Mouse (Mus musculus) cerebellum, postnatal 25 days (tissue): Measurements from ENCODE around the gene Galp.
"Not testable (repeated sequence)": the region's sequence is repeated elsewhere in the genome, so short reads cannot be mapped to it uniquely, and the experiment has no call there.

Source experiments
- DNase-seq, 2 experiments: peaks; one replicate each; pipeline ENCODE4 v3.0.0; 2021; ENCODE audit warnings: mixed read lengths in 2 of 2

The Galp gene

DNA sequence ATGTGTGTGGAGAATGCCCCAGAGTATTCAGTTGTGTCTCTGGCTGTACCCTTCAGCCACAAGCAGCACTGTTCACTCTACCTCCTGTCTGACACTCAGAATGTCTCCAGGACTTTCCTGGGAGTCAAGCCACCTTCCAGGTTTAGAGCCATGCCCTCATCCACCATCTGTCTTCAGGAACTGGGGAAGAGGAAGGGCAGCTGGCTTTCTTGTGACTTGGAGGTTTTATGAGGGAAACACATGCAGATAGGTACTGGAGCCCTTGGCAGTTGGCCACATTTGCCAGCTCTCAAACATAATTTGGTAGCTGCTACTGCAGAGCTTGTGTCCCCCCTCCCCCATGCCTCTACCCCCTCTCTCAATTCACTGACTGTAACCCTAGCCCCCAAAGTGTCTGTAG, 17.9 kb upstream of the Galp start:
- DNase-seq, result peak; percentile 65 to 80

DNA sequence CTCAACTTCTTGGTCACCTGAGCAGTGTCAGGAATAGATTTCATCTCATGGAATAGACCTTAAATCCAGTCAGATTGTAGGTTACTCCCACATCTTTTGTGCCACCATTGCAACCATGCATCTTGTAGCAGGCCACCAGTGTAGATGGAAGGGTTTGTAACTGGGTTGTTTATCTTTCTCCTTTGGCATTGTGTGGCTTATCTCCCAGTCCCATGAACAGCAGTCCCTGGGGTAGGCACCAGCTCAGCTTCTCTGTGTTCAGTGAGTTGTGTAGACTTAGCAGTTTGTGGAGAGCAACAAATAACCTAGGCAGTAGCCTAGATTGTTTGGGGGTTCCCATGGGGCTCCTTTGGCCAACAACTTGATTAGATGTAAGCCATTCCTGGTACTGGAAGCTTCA, 14.0 kb upstream of the Galp start:
- no peak for DNase-seq

DNA sequence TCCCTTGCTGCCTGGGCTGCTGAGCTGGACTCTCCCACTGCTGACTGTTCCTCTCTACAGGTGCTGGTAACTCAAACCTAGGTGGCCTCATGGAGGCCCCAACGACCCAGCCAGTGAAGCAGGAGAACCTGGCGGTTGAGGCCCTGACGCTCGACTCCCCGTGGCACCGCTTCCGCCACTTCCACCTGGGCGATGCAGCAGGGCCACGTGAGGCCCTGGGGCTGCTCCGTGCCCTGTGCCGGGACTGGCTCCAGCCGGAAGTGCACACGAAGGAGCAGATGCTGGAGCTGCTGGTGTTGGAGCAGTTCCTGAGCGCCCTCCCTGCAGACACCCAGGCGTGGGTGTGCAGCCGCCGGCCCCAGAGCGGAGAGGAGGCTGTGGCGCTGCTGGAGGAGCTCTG, 13.1 kb upstream of the Galp start:
- peak; percentile 75 to 78 for DNase-seq

DNA sequence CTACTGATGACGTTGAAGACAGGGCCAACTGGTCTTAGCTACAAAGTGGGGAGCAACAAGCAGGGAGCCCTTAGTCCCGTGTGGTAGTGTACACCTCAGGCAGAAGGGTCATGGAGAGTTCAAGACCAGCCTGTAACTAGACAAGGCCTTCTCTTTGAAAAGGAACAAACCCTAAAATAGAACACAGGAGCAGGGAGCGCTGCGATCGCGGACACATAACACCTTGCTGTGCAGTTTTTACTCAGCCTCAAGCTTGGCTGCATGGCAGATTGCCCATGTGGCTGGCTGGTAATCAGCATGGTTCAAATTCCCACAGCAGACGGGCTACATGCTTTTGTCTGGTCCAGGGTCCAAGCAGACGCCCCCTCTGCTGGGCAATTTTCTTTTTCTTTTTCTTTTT, 12.4 kb upstream of the Galp start:
- peak; percentile 62 to 76 for DNase-seq

DNA sequence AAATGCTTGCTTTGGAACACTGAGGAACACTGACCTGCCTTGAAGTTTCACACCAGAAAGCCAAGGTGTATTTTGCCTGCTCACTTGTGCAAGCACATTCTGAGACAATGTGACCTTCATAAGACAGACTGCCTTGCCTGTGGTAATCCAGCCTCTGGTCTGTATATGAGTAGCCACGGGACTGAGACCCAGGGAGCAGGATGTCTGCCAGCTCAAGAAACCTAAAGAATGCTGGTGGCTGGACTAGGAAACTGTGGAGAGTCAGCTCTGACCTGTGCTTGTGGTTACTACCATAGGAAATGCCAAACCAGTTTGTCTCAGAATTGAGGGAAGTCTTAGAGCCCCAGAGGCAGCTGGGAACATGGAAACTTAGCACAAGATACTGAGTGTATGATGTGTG, 11.5 kb upstream of the Galp start:
- DNase-seq, result no peak

DNA sequence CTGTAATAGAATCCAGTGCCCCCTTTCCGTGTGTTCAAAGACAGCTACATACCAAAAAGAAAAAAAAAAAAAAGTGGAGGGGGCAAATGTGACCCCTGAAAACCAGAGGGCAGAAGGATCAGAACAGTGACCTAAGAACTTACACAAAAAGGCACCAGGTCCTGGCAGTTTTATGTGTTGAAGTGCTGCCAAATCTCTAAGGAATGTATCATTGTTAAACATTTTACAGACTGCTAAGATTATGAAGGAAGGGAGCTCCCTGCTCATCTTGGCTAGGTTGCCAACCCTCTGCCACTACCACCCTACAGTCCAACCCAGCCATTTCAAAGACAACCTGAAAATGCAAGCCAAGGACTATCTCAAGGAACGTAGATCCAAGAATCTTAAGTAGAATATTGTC, 10.7 kb upstream of the Galp start:
- DNase-seq, result no peak

DNA sequence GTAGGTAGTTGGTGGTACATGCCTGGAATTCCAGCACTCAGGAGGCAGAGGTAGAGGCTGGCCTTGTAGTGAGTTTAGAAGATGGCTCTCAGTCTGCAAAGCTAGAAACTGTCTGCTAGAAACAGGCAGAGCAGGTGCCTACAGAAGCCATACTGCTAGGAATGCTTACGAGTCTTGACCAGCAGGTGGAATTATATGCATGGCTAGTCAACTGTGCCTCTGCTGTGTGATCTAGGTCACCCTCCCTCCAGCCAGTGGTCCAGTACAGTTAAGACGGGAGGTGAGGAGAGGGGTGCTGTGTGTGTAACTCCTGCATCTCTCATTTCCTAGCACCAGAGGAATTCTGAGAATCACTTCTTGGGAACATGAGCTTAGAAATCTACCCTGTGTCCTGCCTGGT, 10.1 kb upstream of the Galp start:
- DNase-seq, result no peak

DNA sequence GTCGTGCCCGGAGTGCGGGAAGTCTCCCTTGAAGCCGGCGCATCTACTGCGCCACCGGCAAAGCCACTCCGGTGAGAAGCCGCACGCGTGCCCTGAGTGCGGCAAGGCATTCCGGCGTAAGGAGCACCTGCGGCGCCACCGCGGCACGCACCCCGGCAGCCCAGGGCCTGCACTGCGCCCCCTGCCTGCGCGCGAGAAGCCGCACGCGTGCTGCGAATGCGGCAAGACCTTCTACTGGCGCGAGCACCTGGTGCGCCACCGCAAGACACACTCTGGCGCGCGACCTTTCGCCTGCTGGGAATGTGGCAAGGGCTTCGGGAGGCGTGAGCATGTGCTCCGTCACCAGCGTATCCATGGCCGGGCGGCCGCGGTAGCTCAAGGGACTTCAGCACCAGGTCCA, 7.3 kb upstream of the Galp start:
- DNase-seq, result peak; percentile 45 to 55

DNA sequence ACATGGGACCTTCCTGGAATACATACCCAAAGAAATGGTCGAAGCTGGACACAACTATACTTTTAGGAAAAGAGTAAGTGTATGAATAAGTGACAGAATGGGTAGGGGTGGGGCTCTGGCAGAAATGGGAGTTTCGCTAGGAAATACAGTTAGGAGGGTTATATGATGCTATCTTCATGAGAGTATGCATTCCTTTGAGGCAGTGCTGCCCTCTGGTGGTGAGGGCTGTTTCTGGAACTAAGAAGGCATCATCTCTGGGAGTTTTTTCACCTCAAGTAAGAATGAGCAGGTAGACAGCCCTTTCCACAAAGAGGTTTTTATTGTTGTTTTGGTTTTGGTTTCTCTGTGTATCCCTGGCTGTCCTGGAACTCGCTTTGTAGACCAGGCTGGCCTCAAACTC, 5.5 kb upstream of the Galp start:
- peak; percentile 84 to 92 for DNase-seq

DNA sequence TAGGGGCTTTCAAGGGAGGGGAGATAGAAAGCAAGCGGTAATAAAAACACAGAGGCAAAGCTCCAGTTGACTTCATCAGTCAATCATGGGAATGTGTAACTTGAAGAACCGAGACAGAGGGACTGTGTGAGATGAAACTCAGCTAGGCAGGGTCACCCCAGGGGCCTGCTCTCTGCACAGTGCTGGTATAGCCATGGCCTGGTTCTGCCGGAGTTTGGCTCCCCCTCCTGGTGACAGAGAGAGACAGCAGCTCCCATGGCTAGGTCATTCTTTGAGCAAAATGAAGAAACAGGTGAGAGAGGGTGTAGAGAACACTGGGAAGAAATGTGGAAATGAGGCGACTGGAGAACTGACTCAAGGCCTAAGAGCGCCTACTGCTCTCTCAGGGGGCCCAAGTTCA, 2.8 kb upstream of the Galp start:
- peak; percentile 74 to 83 for DNase-seq

DNA sequence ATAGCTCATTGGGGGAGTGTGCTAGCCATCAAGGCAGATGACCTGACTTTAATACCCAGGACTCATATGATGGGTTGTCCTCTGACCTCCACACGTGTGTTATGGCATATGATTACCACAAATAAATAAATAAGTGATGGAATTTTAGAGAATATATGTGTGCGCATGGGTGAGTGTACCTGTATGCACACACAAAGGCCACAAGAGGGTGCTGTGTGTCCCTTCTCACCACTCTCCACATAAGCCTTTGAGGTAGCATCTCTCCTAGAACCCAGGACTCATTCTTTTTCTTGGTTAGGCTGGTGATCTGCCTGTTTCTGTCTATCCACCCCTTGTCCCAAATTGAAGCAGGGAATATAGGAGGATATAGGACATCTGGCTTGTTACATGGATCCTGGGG, 1.1 kb upstream of the Galp start:
- no peak for DNase-seq

DNA sequence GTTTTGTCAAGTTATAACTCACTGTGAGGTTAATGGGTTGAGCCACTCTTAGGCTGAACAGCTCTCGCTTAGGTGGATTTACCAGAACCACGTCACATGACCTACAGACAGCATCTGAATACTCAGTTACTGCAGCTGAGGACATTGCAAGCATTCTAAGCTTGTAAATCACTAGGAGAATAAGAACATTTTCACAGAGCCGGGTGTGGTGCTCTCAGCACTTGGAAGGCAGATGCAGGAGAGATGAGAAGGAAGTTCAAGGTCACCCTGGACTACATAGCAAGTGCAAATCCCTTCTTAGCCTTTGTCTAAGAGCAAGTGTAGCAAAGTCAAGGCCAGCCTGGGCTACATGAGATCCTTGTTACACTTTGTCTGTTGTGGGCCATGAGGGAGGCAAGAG, 7.3 kb downstream of the Galp start:
- no peak for DNase-seq

DNA sequence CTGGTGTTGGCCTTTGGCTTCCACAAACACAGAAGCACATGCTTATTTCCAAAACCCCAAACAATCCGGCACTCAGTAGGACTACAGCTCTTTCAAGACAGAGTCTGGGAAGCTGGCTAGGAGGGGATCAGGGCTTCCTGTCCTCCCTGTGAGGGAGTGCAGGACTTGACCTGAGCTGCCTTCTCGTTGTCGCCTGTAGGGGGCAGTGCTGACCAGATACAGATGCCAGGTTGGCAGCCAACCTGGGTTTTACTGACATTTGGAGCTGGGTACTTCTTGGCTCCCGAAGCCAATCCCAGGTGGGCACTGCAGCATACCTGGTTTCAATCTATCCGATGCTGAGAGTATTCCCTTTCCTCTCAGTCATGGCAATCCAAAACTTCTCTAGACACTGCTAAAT, 16.3 kb downstream of the Galp start:
- peak; percentile 24 to 61 for DNase-seq

DNA sequence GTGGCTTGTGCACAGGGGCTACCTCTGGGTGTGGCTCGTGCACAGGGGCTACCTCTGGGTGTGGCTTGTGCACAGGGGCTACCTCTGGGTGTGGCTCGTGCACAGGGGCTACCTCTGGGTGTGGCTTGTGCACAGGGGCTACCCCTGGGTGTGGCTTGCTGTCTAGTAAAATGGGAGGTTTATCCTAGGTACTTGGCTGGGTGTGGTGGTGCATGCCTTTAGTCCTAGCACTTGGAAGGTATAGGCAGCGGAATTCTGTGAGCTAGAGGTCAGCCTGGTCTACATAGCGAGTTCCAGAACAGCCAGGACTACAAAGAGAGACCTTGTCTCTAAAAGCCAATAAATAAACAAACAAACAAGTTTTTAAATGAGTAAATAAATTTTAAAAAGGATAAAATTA, 17.8 kb downstream of the Galp start:
- DNase-seq, result not testable (repeated sequence)

DNA sequence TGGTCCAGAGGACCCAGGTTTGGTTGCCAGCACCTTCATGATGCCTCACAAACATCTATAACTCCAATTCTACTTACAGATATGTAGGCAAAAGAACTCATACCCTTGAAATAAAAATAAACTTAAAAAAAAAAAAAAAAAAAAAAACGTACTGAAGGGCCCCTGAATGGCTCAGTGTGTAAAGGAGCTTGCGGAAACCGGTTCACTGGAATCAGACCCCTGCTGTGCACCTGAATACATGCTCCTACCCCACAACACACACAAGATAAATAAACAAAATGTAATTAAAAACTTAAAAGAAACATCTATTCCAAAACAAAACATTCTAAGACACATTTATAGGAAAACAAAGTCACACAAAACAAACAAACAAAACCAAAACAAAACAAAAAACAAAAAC, 23.3 kb downstream of the Galp start:
- DNase-seq, result no peak

DNA sequence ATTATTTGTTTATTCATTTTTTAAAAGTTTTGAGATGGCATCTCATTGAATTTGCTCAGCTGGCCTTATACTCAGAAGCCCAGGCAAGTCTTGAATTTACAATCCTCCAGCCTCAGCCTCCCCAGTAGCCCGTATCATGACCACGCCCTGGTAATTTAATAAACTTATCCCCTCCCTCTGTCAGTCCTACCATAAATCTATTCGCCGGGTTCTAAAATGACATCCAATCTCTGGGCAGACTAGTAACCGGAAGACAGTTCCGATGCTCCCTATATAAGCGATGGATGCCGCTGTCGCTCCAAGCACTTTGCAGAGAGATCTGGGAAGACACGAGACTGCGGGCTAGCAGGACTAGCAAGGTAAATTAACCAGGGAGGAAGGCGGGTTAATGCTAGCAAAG, 25.1 kb downstream of the Galp start, which contains the start of gene Zscan5b:
Gene Zscan5b, plus strand, starts transcription at position 301 of the 400 bp plus-strand sequence.
- no peak for DNase-seq

DNA sequence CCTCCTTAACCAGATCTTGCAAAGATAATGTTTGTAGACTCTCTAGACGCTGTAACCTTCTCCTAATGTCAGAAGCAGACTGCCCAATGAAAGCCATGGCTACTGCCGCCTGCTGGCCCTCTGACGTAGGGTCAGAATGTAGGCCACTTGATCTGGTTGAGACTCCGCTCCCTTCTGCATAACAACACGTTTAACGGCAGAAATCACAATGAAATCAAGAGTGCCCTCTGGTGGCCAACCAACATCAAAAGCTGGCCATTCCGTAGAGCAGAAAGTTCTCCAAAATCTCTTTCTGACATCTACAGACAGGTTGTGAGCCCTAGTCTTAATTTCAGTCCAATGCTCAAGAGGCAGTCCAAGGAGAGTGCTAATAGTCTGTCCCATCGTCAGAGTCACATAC, 31.6 kb downstream of the Galp start:
- peak; percentile 8 to 33 for DNase-seq

DNA sequence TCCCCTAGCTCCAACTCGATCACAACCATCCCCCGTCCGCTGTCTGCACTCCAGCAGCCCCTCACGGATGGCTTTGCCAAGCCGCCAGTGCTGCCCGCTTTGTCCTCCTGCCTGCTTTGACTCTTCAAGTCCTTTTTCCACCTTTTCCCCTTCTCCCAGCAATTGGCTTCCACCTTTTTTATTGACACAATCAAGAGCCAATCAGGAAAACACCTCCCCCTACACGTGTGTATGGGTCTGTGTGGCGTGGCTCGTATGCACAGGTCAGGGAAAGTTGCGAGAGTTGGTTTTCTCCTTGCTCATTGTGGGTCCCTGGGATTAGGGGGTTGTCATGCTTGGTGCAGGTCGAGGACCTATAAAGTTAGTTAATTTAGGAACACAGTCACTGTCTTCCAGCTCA, 42.9 kb downstream of the Galp start:
- DNase-seq, result no peak

DNA sequence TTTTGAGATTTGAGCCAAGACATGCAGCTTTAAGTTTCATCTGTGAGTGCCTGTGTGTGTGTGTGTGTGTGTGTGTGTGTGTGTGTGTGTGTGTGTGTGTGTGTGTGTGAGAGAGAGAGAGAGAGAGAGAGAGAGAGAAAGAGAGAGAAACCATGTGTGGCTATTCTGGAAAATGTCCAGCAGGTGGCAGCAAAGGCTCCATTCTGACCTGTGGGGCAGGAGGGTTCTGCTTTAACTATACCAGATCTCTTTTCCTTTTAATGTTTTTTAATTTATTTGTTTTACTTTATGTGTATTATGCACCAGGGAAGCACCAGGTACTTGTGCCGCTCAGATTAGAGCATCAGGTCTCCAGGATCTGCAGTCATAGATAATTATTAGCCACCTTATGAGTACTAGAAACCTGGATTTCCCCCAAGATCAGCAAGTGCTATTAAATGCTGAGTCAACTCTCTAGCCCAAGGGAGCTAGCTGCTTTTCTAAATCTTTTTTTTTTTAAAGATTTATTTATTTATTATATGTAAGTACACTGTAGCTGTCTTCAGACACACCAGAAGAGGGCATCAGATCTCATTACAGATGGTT, 44.0 kb downstream of the Galp start:
- peak; percentile 43 to 70 for DNase-seq

DNA sequence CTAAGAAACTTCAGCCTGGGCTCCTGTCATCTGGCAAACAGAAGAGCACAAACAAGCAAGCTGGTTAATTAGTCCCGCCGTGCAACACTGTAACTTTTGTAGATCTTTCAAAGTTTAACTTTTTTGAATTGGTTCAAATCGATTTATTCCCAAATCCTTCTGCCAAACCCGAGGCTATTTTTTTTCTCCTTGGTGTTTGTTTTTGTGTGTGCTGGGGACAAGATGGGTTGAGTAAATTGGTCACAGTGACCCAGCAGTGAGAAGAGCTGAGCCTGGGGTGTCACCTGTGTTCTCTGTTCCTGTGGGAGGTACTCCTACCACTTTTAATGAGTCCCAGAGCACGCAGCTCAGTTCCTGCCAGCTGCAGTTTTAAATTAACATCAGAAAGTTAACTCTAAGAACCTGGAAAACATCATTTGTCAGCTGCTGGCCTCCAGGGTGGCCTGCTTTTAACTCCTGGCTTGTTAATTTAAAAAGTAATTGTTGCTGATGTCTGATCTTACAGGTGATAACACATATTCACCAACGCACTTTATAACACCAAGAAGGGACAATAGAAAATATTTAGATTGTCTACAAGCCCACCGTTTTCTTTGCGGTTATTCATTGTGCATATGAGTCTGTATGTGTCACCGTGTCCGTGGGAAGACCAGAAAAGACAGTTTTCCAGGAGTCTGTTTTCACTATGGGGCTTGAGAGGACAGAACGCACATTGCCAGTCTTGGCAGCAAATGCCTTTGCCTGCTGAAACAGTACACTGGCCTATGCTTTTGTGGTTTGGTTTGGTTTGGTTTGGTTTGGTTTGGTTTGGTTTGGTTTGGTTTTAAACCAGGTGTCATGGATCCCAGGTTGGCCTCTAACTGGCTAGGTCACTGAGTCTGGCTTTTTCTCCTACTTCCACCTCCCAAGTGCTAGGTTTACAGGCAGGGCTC, 47.7 kb downstream of the Galp start:
- no peak for DNase-seq

DNA sequence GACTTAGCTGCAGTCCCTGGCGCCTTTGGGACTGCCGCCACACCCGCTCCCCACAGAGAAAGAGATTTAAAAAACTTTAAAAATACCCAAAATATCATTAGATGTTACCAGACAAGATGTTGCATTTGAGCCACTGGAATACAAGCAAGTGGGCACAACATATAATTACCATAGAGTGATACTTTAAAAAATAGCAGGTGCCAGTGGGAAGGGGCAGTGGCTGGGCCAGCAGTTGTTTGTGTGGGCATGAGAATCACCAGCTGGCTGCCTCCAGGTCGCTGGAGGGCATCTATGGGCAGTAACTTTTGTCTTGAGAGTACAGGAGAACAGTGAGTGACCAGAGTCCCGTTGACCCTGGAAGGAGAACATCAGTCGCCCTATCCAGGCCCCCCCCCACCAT, 55.5 kb downstream of the Galp start, which contains the start of gene Epp13:
Gene Epp13, plus strand, starts transcription at position 301 of the 400 bp plus-strand sequence.
- no peak for DNase-seq

DNA sequence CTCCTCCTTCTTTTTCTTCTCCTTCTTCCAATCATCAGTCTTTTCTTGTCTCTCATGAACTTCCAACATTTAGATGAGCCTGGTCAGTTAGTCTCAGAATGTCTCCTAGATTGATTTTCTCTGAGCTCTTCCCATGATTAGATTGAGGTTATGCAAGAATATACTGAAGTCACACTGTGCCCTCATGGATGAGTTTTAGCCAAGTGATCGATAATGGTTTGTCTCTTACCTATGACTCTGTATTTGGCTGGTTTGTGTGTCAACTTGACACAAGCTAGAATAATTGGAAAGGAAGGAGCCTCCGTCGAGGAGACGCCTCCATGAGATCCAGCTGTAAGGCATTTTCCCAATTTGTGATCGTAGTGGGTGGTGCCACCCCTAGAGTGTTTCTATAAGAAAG, 57.6 kb downstream of the Galp start:
- DNase-seq, result no peak

DNA sequence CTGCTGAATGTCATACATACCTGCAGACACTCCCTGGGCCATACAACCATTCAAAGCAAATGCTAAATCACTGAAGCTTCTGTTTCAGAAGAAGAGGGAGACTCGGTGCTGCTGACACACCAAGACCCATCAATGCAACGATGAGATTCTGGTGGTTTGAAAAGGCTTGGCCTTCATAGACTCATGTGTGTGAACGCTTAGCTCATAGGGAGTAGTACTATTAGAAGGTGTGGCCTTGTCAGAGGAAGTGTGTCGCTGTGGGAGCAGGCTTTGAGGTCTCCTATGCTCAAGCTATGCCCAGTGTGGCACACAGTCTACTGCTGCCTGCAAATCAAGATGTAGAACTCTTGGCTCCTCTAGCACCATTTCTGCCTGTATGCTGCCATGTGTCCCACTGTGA, 60.5 kb downstream of the Galp start:
- DNase-seq, result no peak
